Mouse (Mus musculus): ENCODE measurements around the gene Cmtm2b. TPM values are rescaled to one million over a fixed set of nuclear protein-coding genes. Genes with fewer than 3 reads are reported as not detected.

Cmtm2b gene
- polyA plus RNA-seq, 1 experiment = not detected

DNA sequence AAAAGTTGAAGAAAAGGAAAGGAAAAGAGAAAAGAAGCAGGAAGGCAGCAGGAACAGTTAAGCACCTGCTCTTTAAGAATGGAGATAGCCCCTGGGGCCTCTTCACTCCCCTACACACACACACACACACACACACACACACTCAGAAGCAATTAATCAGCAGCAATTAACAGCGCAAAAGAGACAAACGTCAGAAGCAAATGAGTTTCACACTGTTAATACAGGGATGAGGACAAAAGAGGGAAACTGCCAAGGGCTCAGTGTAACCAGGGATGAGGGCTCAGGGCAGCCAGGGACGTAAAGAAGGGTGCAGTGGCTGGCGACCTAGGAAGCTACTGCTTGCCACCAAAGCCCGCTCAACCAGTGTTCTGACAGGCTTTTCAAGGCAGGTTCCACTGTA lies 45.4 kb downstream of the Cmtm2b start:
- Histone ChIP-seq H3ac (ENCODE audit: control insufficient read depth, insufficient read length, low read depth) (no peak overlapping the region), H3K27me3 (ENCODE audit: control insufficient read depth, insufficient read depth, insufficient read length) (no peaks in the 10 kb centered on the region), H3K36me3 (ENCODE audit: control insufficient read depth, insufficient read depth) (no peaks in the 10 kb centered on the region), H3K79me2 (ENCODE audit: control insufficient read depth, insufficient read depth) (peaks cover 55% of the 10 kb centered on the region), H3K4me3 (ENCODE audit: insufficient read depth, poor library complexity, severe bottlenecking) (no peak overlapping the region), H3K79me3 (ENCODE audit: low read depth) (peaks cover 14% of the 10 kb centered on the region)
- no peak for TF ChIP-seq MYOG (IDR thresholded peaks at IDR 0.05; ENCODE audit: control insufficient read depth, extremely low read depth, insufficient read length)
- no peak for TF ChIP-seq USF1 (IDR thresholded peaks at IDR 0.05; ENCODE audit: low read depth)
- no peak for TF ChIP-seq MYOD1 (IDR thresholded peaks at IDR 0.05; ENCODE audit: control insufficient read depth, insufficient read length, low read depth)
- no peak for TF ChIP-seq CEBPB (IDR thresholded peaks at IDR 0.05; ENCODE audit: low read depth)
- TF ChIP-seq CTCF (IDR thresholded peaks at IDR 0.05; ENCODE audit: control insufficient read depth, insufficient read depth, insufficient read length) = no peak
- no peak for TF ChIP-seq MAX (IDR thresholded peaks at IDR 0.05)
- TF ChIP-seq FOSL1 (IDR thresholded peaks at IDR 0.05; ENCODE audit: insufficient read depth, low read length, poor library complexity, severe bottlenecking) = no peak

GRCm38 (mm10) chr8:104369591-104369990 lies 47.6 kb downstream of the Cmtm2b start:
- peaks cover 21% of the 10 kb centered on the region for H3K79me3 ChIP-seq (ENCODE audit: low read depth)
- H3K27me3 ChIP-seq (ENCODE audit: control insufficient read depth, insufficient read depth, insufficient read length) = no peaks in the 10 kb centered on the region
- TF ChIP-seq MYOD1 (IDR thresholded peaks at IDR 0.05; ENCODE audit: control insufficient read depth, insufficient read length, low read depth) = no peak
- TF ChIP-seq CTCF (IDR thresholded peaks at IDR 0.05; ENCODE audit: control insufficient read depth, insufficient read depth, insufficient read length) = no peak
- no peak for TF ChIP-seq MYOG (IDR thresholded peaks at IDR 0.05; ENCODE audit: control insufficient read depth, extremely low read depth, insufficient read length)
- TF ChIP-seq MAX (IDR thresholded peaks at IDR 0.05) = no peak
- TF ChIP-seq USF1 (IDR thresholded peaks at IDR 0.05; ENCODE audit: low read depth) = no peak
- no peak for TF ChIP-seq FOSL1 (IDR thresholded peaks at IDR 0.05; ENCODE audit: insufficient read depth, low read length, poor library complexity, severe bottlenecking)
- no peak for TF ChIP-seq CEBPB (IDR thresholded peaks at IDR 0.05; ENCODE audit: low read depth)
- no peaks in the 10 kb centered on the region for H3K36me3 ChIP-seq (ENCODE audit: control insufficient read depth, insufficient read depth)
- no peak overlapping the region for H3K4me3 ChIP-seq (ENCODE audit: insufficient read depth, poor library complexity, severe bottlenecking)
- H3ac ChIP-seq (ENCODE audit: control insufficient read depth, insufficient read length, low read depth) = no peak overlapping the region
- peaks cover 71% of the 10 kb centered on the region for H3K79me2 ChIP-seq (ENCODE audit: control insufficient read depth, insufficient read depth)

GRCm38 (mm10) chr8:104370071-104370470 lies 48.0 kb downstream of the Cmtm2b start:
- TF ChIP-seq MAX (IDR thresholded peaks at IDR 0.05) = no peak
- TF ChIP-seq CEBPB (IDR thresholded peaks at IDR 0.05; ENCODE audit: low read depth) = no peak
- no peak for TF ChIP-seq MYOG (IDR thresholded peaks at IDR 0.05; ENCODE audit: control insufficient read depth, extremely low read depth, insufficient read length)
- no peak for TF ChIP-seq CTCF (IDR thresholded peaks at IDR 0.05; ENCODE audit: control insufficient read depth, insufficient read depth, insufficient read length)
- TF ChIP-seq USF1 (IDR thresholded peaks at IDR 0.05; ENCODE audit: low read depth) = no peak
- no peak for TF ChIP-seq FOSL1 (IDR thresholded peaks at IDR 0.05; ENCODE audit: insufficient read depth, low read length, poor library complexity, severe bottlenecking)
- TF ChIP-seq MYOD1 (IDR thresholded peaks at IDR 0.05; ENCODE audit: control insufficient read depth, insufficient read length, low read depth) = no peak
- H3K36me3 ChIP-seq (ENCODE audit: control insufficient read depth, insufficient read depth) = no peaks in the 10 kb centered on the region
- no peak overlapping the region for H3ac ChIP-seq (ENCODE audit: control insufficient read depth, insufficient read length, low read depth)
- peaks cover 21% of the 10 kb centered on the region for H3K79me3 ChIP-seq (ENCODE audit: low read depth)
- H3K4me3 ChIP-seq (ENCODE audit: insufficient read depth, poor library complexity, severe bottlenecking) = no peak overlapping the region
- H3K27me3 ChIP-seq (ENCODE audit: control insufficient read depth, insufficient read depth, insufficient read length) = no peaks in the 10 kb centered on the region
- peaks cover 71% of the 10 kb centered on the region for H3K79me2 ChIP-seq (ENCODE audit: control insufficient read depth, insufficient read depth)

DNA sequence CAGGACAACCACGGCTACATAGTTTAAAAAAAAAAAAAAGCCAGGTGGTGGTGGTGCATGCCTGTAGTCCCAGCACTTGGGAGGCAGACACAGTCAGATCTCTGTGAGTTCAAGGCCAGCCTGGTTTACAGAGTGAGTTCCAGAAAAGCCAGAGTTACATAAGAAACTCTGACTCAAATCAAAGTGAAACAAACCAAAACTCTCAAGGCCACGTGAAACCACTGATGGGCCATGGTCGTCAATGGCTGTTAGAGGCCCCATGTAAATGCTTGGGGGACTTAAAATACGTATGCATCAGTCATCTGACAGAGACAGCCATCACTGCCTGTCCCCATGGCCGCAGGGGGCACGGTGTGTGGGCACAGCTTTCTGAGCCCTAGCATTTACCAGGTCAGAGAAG lies 49.1 kb downstream of the Cmtm2b start:
- peaks cover 78% of the 10 kb centered on the region for H3K79me2 ChIP-seq (ENCODE audit: control insufficient read depth, insufficient read depth)
- no peaks in the 10 kb centered on the region for H3K36me3 ChIP-seq (ENCODE audit: control insufficient read depth, insufficient read depth)
- H3K27me3 ChIP-seq (ENCODE audit: control insufficient read depth, insufficient read depth, insufficient read length) = no peaks in the 10 kb centered on the region
- no peak overlapping the region for H3K4me3 ChIP-seq (ENCODE audit: insufficient read depth, poor library complexity, severe bottlenecking)
- peaks cover 27% of the 10 kb centered on the region for H3K79me3 ChIP-seq (ENCODE audit: low read depth)
- TF ChIP-seq MAX (IDR thresholded peaks at IDR 0.05) (no peak), MYOD1 (IDR thresholded peaks at IDR 0.05; ENCODE audit: control insufficient read depth, insufficient read length, low read depth) (no peak), CEBPB (IDR thresholded peaks at IDR 0.05; ENCODE audit: low read depth) (no peak), CTCF (IDR thresholded peaks at IDR 0.05; ENCODE audit: control insufficient read depth, insufficient read depth, insufficient read length) (no peak), MYOG (IDR thresholded peaks at IDR 0.05; ENCODE audit: control insufficient read depth, extremely low read depth, insufficient read length) (no peak)
- H3ac ChIP-seq (ENCODE audit: control insufficient read depth, insufficient read length, low read depth) = no peak overlapping the region

GRCm38 (mm10) chr8:104373779-104374178 lies 51.7 kb downstream of the Cmtm2b start:
- TF ChIP-seq MAX (IDR thresholded peaks at IDR 0.05) = no peak
- TF ChIP-seq MYOG (IDR thresholded peaks at IDR 0.05; ENCODE audit: control insufficient read depth, extremely low read depth, insufficient read length) = no peak
- TF ChIP-seq CEBPB (IDR thresholded peaks at IDR 0.05; ENCODE audit: low read depth) = no peak
- TF ChIP-seq CTCF (IDR thresholded peaks at IDR 0.05; ENCODE audit: control insufficient read depth, insufficient read depth, insufficient read length) = no peak
- TF ChIP-seq USF1 (IDR thresholded peaks at IDR 0.05; ENCODE audit: low read depth) = no peak
- TF ChIP-seq MYOD1 (IDR thresholded peaks at IDR 0.05; ENCODE audit: control insufficient read depth, insufficient read length, low read depth) = no peak
- TF ChIP-seq FOSL1 (IDR thresholded peaks at IDR 0.05; ENCODE audit: insufficient read depth, low read length, poor library complexity, severe bottlenecking) = no peak
- H3K36me3 ChIP-seq (ENCODE audit: control insufficient read depth, insufficient read depth) = no peaks in the 10 kb centered on the region
- peaks cover 84% of the 10 kb centered on the region for H3K79me2 ChIP-seq (ENCODE audit: control insufficient read depth, insufficient read depth)
- H3ac ChIP-seq (ENCODE audit: control insufficient read depth, insufficient read length, low read depth) = no peak overlapping the region
- H3K79me3 ChIP-seq (ENCODE audit: low read depth) = peaks cover 34% of the 10 kb centered on the region
- H3K27me3 ChIP-seq (ENCODE audit: control insufficient read depth, insufficient read depth, insufficient read length) = no peaks in the 10 kb centered on the region
- no peak overlapping the region for H3K4me3 ChIP-seq (ENCODE audit: insufficient read depth, poor library complexity, severe bottlenecking)

GRCm38 (mm10) chr8:104374269-104374668 lies 52.2 kb downstream of the Cmtm2b start:
- Histone ChIP-seq H3K4me3 (ENCODE audit: insufficient read depth, poor library complexity, severe bottlenecking) (no peak overlapping the region), H3K79me3 (ENCODE audit: low read depth) (peaks cover 34% of the 10 kb centered on the region), H3K36me3 (ENCODE audit: control insufficient read depth, insufficient read depth) (no peaks in the 10 kb centered on the region), H3K79me2 (ENCODE audit: control insufficient read depth, insufficient read depth) (peaks cover 84% of the 10 kb centered on the region), H3K27me3 (ENCODE audit: control insufficient read depth, insufficient read depth, insufficient read length) (no peaks in the 10 kb centered on the region), H3ac (ENCODE audit: control insufficient read depth, insufficient read length, low read depth) (no peak overlapping the region)
- TF ChIP-seq CTCF (IDR thresholded peaks at IDR 0.05; ENCODE audit: control insufficient read depth, insufficient read depth, insufficient read length) = no peak
- TF ChIP-seq FOSL1 (IDR thresholded peaks at IDR 0.05; ENCODE audit: insufficient read depth, low read length, poor library complexity, severe bottlenecking) = no peak
- no peak for TF ChIP-seq MYOD1 (IDR thresholded peaks at IDR 0.05; ENCODE audit: control insufficient read depth, insufficient read length, low read depth)
- no peak for TF ChIP-seq MAX (IDR thresholded peaks at IDR 0.05)
- TF ChIP-seq MYOG (IDR thresholded peaks at IDR 0.05; ENCODE audit: control insufficient read depth, extremely low read depth, insufficient read length) = no peak
- no peak for TF ChIP-seq USF1 (IDR thresholded peaks at IDR 0.05; ENCODE audit: low read depth)
- no peak for TF ChIP-seq CEBPB (IDR thresholded peaks at IDR 0.05; ENCODE audit: low read depth)
